ENCODE assay signal across 9 mouse cellular contexts in the genomic region with DNA sequence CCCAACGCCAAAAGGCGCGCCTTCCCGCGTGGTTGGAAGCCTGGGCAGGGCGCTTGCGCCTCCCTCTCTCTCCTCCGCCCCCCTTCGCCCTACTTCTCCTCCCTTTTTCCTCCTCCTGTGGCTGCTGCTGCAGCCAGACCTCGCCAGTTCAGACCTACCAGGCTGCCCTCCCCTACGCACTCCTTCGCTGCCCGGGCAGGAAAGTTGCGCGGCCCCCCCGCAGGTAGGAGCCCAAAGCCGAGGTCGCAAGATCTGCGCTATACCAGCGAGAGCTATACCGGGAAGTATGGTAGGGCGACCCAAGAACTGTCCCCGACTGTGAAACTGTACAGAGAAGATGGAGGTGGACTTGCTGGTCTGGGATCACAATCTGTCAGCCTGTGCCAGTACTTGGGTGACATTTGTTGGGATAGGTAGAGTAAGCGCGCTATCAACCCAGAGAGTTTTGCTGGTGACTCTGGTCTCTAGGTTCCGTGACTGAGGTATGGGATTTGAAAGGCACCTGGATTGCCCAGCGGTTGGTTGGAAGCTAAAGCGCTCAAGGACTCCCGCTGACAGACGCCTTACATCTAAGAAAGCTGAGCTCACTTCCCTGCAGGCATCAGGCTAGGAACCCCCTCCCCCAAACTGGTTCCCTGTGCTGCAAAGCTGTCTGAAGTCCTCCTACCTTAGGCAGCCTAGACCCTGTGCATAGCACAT. TPM values are rescaled to one million over a fixed set of nuclear protein-coding genes. Genes with fewer than 3 reads are reported as not detected.
A peak's percentile ranks its signal among the peaks of the same experiment; 100 is the strongest.
DNase-seq lines count a peak whose midpoint lies in the region; ATAC-seq and TF ChIP-seq lines count a peak whose summit lies in the region.
"Had no signal": no experiment of that assay in that cellular context is flagged by ENCODE, and none has a peak within 500 bp of the region (broad histone marks: within the 10 kb centered on the region; RNA-seq: fewer than 3 reads in every experiment).

A gene (plus strand): TSS at position 103 of the 699 bp plus-strand sequence.

- H3K27me3 ChIP-seq in E14TG2a.4 (ENCODE audit: insufficient read depth, low read length): peaks cover 36% of the 10 kb centered on the region
- H3K27me3 ChIP-seq in hindbrain, embryonic 15.5 days: peaks cover 25% of the 10 kb centered on the region
- H3K27me3 ChIP-seq: Patski had no signal

- peak; percentile 79 for ATAC-seq in hindbrain, embryonic 15.5 days (ENCODE audit: low FRiP score, low read depth)
- ATAC-seq: Patski had no signal

- peak within 1 kb of the TSS; percentile 80 for H3K4me3 ChIP-seq in E14TG2a.4 (replicated peaks; ENCODE audit: low read length)
- H3K4me3 ChIP-seq in hindbrain, embryonic 15.5 days: peak within 1 kb of the TSS; percentile 50

- no peaks in the 10 kb centered on the region for H3K9me3 ChIP-seq in E14TG2a.4 (ENCODE audit: low read length)
- no peaks in the 10 kb centered on the region for H3K9me3 ChIP-seq in hindbrain, embryonic 15.5 days

- TF ChIP-seq CTCF in E14TG2a.4 (conservative IDR thresholded peaks at IDR 0.05; ENCODE audit: low read length): no peak

- peak within 1 kb of the TSS; percentile 26 for H3K9ac ChIP-seq in hindbrain, embryonic 15.5 days

- no peak within 1 kb of the TSS for H3K27ac ChIP-seq in hindbrain, embryonic 15.5 days (replicated peaks)

- peak; percentile 22 to 52 for DNase-seq in adrenal gland, postnatal 36 days
- peak; percentile 23 for DNase-seq in gastrocnemius, postnatal 10 days
- peak; percentile 18 to 33 for DNase-seq in left cerebral cortex, adult 18-20 months (ENCODE audit: low spot score in 2 of 2)
- peak; percentile 67 for DNase-seq in lung, postnatal 25 days (ENCODE audit: low spot score)
- DNase-seq in right cerebral cortex, postnatal 14 days: peak; percentile 9
- no peak for DNase-seq in thymus, postnatal 36 days

- WGBS in hindbrain, embryonic 15.5 days: 1% methylated on average over 30 of the region's 30 CpGs

- peaks cover 27% of the 10 kb centered on the region for H3K4me1 ChIP-seq in E14TG2a.4 (replicated peaks; ENCODE audit: low read depth, low read length)
- peaks cover 12% of the 10 kb centered on the region for H3K4me1 ChIP-seq in hindbrain, embryonic 15.5 days (replicated peaks)

- H3K4me2 ChIP-seq in hindbrain, embryonic 15.5 days: peak within 1 kb of the TSS; percentile 99

- no peaks in the 10 kb centered on the region for H3K36me3 ChIP-seq in E14TG2a.4 (ENCODE audit: insufficient read depth, low read length)
- H3K36me3 ChIP-seq in hindbrain, embryonic 15.5 days: no peaks in the 10 kb centered on the region

RNA-seq across cellular contexts. Expression of the gene that starts here (rescaled TPM):
- 100 to 1,000 TPM in 1 of 2 experiments, 10 to 100 TPM in 1; 33.5 to 107 TPM for total RNA-seq in adrenal gland, postnatal 36 days (2021)
- total RNA-seq in gastrocnemius, postnatal 10 days (2021): 10 to 100 TPM; 14.9 to 19.6 TPM
- 4.6 and 6.6 TPM in 2 replicates for polyA plus RNA-seq in hindbrain, embryonic 15.5 days (2015; fragmentation: Nextera tagmentation; extraction: Ambion mirVana)
- 10 to 100 TPM; 17.1 to 17.7 TPM for total RNA-seq in left cerebral cortex, adult 18-20 months (2021)

Comparison
In these comparisons a context has a peak if more than half of its experiments do, and no peak if none do; other contexts are left out.
1. DNase-seq: peak in adrenal gland, postnatal 36 days (2 of 2), gastrocnemius, postnatal 10 days (single experiment), left cerebral cortex, adult 18-20 months (2 of 2), lung, postnatal 25 days (single experiment) and right cerebral cortex, postnatal 14 days (single experiment); none in thymus, postnatal 36 days (0 of 2).